Mouse (Mus musculus): Measurements from ENCODE around the gene Csnk1g1. TPM values are rescaled to one million over a fixed set of nuclear protein-coding genes. Genes with fewer than 3 reads are reported as not detected.
A peak's percentile ranks its signal among the peaks of the same experiment; 100 is the strongest.

Csnk1g1 gene
- total and polyA plus RNA-seq, 2 experiments from 2014 or later: 14.5 to 26.5 TPM

DNA sequence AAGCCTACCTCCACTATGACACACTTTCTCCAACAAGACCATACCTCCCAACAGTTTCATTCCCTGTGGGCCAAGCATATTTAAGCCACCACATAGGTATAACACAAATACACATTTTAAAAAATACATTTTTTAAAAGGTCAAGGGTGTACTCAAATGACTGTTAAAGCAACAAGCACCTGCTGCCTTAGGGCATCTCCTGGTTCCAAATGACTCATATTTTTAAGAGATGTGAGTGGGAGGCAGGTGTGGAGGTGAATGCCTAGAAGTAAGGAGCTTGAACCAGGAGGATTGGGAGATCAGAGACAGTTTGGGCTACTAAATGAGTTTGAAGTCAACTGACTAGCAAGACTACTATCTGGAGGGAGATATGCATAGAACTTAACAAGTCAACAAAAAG lies 21.1 kb downstream of the Csnk1g1 start:
- TF ChIP-seq CTCF (IDR thresholded peaks at IDR 0.05; ENCODE audit: low read depth): no peak

DNA sequence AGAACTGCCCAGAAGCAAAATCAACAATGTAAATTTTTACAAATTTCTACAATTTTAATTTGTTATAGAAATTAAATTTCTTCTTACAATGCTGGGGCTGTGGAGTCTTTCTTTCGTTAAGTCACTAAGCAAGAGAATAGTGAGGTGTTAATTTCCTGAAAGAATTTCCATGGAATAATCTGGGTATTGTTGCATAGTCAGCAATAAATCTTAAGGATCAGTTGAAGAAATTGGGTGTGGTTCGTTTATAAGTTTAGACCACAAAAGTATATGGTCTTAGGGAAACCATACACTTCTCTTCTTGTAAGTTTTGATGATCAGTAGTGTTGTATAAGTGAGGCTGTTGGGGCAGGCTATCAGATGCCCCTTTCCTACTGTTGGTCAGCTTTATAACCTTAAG lies 28.8 kb downstream of the Csnk1g1 start:
- Histone ChIP-seq H3K9me3 (ENCODE audit: low read length) (no peaks in the 10 kb centered on the region), H3K4me3 (ENCODE audit: low read depth, low read length) (no peak overlapping the region), H3K4me2 (ENCODE audit: low read depth) (no peak overlapping the region), H3K36me3 (ENCODE audit: insufficient read depth) (no peaks in the 10 kb centered on the region), H3K27me3 (ENCODE audit: insufficient read depth, low read length) (no peaks in the 10 kb centered on the region), H3K4me1 (ENCODE audit: insufficient read depth) (no peaks in the 10 kb centered on the region), H3K9ac (no peak overlapping the region), H3K27ac (ENCODE audit: low read depth, low read length) (no peak overlapping the region)
- DNase-seq (no peak), ATAC-seq (no peak)
- WGBS: 92% methylated on average over 2 of the region's 2 CpGs
- no peak for TF ChIP-seq CTCF (IDR thresholded peaks at IDR 0.05; ENCODE audit: low read depth)

More for the DNA sequence above, 21.1 kb downstream of the Csnk1g1 start:
- Histone ChIP-seq H3K9ac (no peak overlapping the region), H3K27ac (ENCODE audit: low read depth, low read length) (no peak overlapping the region), H3K27me3 (ENCODE audit: insufficient read depth, low read length) (no peaks in the 10 kb centered on the region), H3K4me2 (ENCODE audit: low read depth) (no peak overlapping the region), H3K9me3 (ENCODE audit: low read length) (no peaks in the 10 kb centered on the region), H3K4me1 (ENCODE audit: insufficient read depth) (no peaks in the 10 kb centered on the region), H3K36me3 (ENCODE audit: insufficient read depth) (no peaks in the 10 kb centered on the region), H3K4me3 (ENCODE audit: low read depth, low read length) (no peak overlapping the region)
- no peak for DNase-seq
- no peak for ATAC-seq

DNA sequence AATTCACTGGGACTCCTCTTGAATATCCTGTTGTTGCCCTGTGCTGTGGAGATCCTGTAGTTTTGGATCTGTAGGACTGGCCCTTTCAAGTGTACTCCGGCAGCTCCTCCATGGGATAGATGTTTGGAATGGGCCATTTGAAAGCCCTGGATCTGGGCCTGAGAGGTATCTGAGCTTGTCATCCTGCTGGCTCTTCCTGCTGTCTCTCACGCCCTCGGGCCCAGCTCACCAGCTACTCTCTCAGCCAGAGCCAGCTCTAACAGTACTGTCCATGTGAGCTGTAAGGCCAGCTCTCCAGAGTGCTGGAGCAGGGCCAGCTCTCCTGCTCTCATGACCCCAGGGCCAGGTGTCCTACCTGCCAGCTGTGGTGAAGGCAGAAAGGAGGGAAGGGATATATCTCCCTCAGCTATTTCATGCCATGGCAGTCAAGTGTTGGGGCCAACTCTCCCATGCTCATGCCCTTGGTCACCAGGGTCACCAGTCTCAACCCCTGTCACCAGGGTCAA lies 42.4 kb downstream of the Csnk1g1 start:
- H3K9ac ChIP-seq: no peak overlapping the region
- H3K9me3 ChIP-seq (ENCODE audit: low read length): no peaks in the 10 kb centered on the region
- no peak overlapping the region for H3K4me3 ChIP-seq (ENCODE audit: low read depth, low read length)
- no peak for ATAC-seq
- no peaks in the 10 kb centered on the region for H3K27me3 ChIP-seq (ENCODE audit: insufficient read depth, low read length)
- 90% methylated on average over 3 of the region's 3 CpGs for WGBS
- no peaks in the 10 kb centered on the region for H3K4me1 ChIP-seq (ENCODE audit: insufficient read depth)
- no peak for DNase-seq
- no peak overlapping the region for H3K4me2 ChIP-seq (ENCODE audit: low read depth)
- no peaks in the 10 kb centered on the region for H3K36me3 ChIP-seq (ENCODE audit: insufficient read depth)
- no peak for TF ChIP-seq CTCF (IDR thresholded peaks at IDR 0.05; ENCODE audit: low read depth)
- no peak overlapping the region for H3K27ac ChIP-seq (ENCODE audit: low read depth, low read length)

DNA sequence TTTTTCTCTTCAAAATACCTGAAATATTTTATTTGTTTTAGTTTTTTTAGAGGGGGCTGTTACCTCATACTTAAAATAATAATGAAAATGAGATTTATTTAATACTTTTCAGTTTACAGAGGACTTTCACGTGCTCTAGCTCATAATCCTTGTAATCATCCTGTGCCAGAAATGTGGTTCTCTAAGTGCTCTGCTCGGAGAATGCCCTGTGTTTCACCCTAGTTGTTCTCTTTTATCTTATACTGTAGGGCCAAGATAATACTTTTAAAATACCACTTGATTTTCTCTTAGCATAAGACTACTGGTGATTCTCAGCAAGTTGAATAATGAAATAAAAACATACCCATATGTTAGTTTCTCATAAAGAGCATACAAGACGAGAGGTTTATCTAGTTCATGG lies 61.3 kb downstream of the Csnk1g1 start:
- no peak for TF ChIP-seq CTCF (IDR thresholded peaks at IDR 0.05; ENCODE audit: low read depth)
- no peaks in the 10 kb centered on the region for H3K9me3 ChIP-seq (ENCODE audit: low read length)
- H3K27ac ChIP-seq (ENCODE audit: low read depth, low read length): no peak overlapping the region
- no peaks in the 10 kb centered on the region for H3K27me3 ChIP-seq (ENCODE audit: insufficient read depth, low read length)
- no peak overlapping the region for H3K9ac ChIP-seq
- no peaks in the 10 kb centered on the region; the same call in 1 of the 2 replicates for H3K4me1 ChIP-seq (ENCODE audit: insufficient read depth)
- DNase-seq (no peak), ATAC-seq (no peak)
- H3K4me3 ChIP-seq (ENCODE audit: low read depth, low read length): no peak overlapping the region
- no peaks in the 10 kb centered on the region for H3K36me3 ChIP-seq (ENCODE audit: insufficient read depth)
- 75% methylated on average over 3 of the region's 3 CpGs for WGBS
- no peak overlapping the region for H3K4me2 ChIP-seq (ENCODE audit: low read depth)

DNA sequence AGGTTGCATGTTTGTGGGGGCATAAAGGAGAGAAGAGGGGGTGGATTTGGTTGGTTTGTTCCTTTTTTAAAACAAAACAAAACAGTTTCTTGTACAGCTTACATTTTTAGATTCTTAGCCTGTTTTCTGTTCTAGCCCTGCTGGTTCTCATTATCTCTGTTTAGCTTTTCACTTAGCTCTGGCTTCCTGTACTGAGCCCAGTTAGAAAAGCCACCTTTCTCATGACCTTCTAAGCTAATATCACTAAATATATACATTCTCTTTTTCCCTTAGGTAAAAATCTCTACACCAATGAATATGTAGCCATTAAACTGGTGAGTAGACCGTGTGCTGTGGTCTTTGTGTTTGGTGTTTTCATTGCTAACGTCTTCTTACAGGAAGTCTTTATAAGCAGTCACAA lies 64.5 kb downstream of the Csnk1g1 start:
- no peak for TF ChIP-seq CTCF (IDR thresholded peaks at IDR 0.05; ENCODE audit: low read depth)
- 79% methylated on average over 2 of the region's 2 CpGs for WGBS
- no peaks in the 10 kb centered on the region; the same call in 1 of the 2 replicates for H3K4me1 ChIP-seq (ENCODE audit: insufficient read depth)
- H3K27me3 ChIP-seq (ENCODE audit: insufficient read depth, low read length): no peaks in the 10 kb centered on the region
- no peak overlapping the region for H3K4me2 ChIP-seq (ENCODE audit: low read depth)
- DNase-seq (no peak), ATAC-seq (no peak)
- H3K27ac ChIP-seq (ENCODE audit: low read depth, low read length): no peak overlapping the region
- no peak overlapping the region for H3K4me3 ChIP-seq (ENCODE audit: low read depth, low read length)
- no peaks in the 10 kb centered on the region for H3K9me3 ChIP-seq (ENCODE audit: low read length)
- no peak overlapping the region for H3K9ac ChIP-seq
- no peaks in the 10 kb centered on the region for H3K36me3 ChIP-seq (ENCODE audit: insufficient read depth)

DNA sequence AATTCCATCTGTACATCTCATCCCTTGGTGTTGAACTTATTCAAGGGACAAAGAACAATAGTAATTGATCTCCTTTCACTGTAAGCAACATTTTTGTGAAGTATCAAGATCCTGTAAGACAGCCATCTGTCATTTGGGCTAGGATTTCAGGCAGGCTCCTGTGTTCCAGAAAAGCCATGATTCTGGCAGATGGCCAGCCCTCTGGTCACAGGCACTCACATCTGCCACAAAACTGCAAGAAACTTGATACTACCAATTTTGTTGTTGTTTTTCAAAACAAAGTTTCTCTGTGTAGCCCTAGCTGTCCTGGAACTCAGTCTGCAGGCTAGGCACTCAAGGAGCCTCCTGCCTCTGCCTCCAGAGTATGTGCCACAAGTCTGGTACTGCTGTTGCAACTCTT lies 67.2 kb downstream of the Csnk1g1 start:
- ATAC-seq: no peak

DNA sequence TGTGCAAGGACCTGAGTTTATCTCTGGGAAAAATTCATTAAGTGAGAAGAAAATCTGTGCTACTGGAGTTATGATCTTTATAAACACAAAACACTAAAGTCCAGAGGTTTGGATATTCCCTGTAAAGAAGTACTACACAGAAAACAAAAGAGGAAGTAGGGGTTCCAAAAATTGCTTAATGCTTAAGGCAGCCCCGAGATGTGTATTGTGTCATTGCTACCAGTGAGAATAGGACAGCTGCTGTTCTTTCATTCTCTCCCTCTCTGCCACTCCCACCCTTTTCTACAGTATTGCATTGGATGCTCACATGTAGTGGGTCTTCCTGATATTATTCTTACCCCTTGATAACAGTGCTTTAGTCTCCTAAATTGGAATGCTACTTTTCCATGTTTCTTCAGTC lies 74.1 kb downstream of the Csnk1g1 start:
- Histone ChIP-seq H3K36me3 (ENCODE audit: insufficient read depth) (no peaks in the 10 kb centered on the region), H3K4me3 (ENCODE audit: low read depth, low read length) (no peak overlapping the region), H3K9ac (no peak overlapping the region)

More for the DNA sequence above, 67.2 kb downstream of the Csnk1g1 start:
- no peak overlapping the region for H3K4me3 ChIP-seq (ENCODE audit: low read depth, low read length)
- no peak for TF ChIP-seq CTCF (IDR thresholded peaks at IDR 0.05; ENCODE audit: low read depth)
- peak; percentile 4 for DNase-seq
- no peak overlapping the region for H3K9ac ChIP-seq
- H3K27ac ChIP-seq (ENCODE audit: low read depth, low read length): no peak overlapping the region
- no peaks in the 10 kb centered on the region for H3K9me3 ChIP-seq (ENCODE audit: low read length)
- no peak overlapping the region for H3K4me2 ChIP-seq (ENCODE audit: low read depth)
- H3K27me3 ChIP-seq (ENCODE audit: insufficient read depth, low read length): no peaks in the 10 kb centered on the region
- H3K4me1 ChIP-seq (ENCODE audit: insufficient read depth): no peaks in the 10 kb centered on the region; the same call in 1 of the 2 replicates
- H3K36me3 ChIP-seq (ENCODE audit: insufficient read depth): no peaks in the 10 kb centered on the region

More for the DNA sequence above, 74.1 kb downstream of the Csnk1g1 start:
- Histone ChIP-seq H3K4me1 (ENCODE audit: insufficient read depth) (no peaks in the 10 kb centered on the region), H3K4me2 (ENCODE audit: low read depth) (no peak overlapping the region), H3K27me3 (ENCODE audit: insufficient read depth, low read length) (no peaks in the 10 kb centered on the region), H3K9me3 (ENCODE audit: low read length) (no peaks in the 10 kb centered on the region), H3K27ac (ENCODE audit: low read depth, low read length) (no peak overlapping the region)
- DNase-seq (no peak), ATAC-seq (no peak)
- no peak for TF ChIP-seq CTCF (IDR thresholded peaks at IDR 0.05; ENCODE audit: low read depth)
- 68% methylated on average over 1 of the region's 1 CpGs for WGBS
